Mouse (Mus musculus) liver, embryonic 14 days (tissue): ENCODE results near the gene Gm10382. TPM values are rescaled to one million over a fixed set of nuclear protein-coding genes. Genes with fewer than 3 reads are reported as not detected.

Source experiments
- polyA plus RNA-seq: library from polyadenylated mRNA; depleted of rRNA; stranded (reverse); fragments of >200 nt; gene quantifications from 2 replicates; pipeline ENCODE4 v1.2.3, GENCODE M21; 2012; rRNA removed

Gene Gm10382
- 0.05 and 0.06 TPM in 2 replicates for polyA plus RNA-seq

DNA sequence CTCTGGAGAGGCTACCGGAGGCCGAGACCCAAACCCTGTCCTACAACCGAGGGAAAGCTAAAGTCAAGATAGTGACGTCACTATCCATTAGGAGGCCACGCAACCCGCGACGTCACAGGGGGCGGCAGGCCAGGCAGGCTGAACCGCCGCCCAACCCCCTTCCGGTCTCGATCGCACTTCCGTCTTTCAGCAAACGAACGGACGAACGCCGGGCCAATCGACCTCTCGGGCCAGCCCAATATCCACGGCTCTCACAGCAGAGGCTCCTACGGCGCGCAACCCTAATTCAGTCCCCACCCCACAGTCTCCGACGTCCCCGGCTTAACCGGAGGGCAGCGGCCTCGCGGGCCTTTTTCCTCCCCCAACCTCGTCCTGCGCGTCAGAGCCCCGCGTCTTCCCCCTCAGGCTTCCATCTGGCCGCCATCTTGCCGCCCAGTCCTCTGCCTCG, at the start of gene Gm10382:
Gm10382 (plus strand) TSS at position 192 of the 448 bp plus-strand sequence.

DNA sequence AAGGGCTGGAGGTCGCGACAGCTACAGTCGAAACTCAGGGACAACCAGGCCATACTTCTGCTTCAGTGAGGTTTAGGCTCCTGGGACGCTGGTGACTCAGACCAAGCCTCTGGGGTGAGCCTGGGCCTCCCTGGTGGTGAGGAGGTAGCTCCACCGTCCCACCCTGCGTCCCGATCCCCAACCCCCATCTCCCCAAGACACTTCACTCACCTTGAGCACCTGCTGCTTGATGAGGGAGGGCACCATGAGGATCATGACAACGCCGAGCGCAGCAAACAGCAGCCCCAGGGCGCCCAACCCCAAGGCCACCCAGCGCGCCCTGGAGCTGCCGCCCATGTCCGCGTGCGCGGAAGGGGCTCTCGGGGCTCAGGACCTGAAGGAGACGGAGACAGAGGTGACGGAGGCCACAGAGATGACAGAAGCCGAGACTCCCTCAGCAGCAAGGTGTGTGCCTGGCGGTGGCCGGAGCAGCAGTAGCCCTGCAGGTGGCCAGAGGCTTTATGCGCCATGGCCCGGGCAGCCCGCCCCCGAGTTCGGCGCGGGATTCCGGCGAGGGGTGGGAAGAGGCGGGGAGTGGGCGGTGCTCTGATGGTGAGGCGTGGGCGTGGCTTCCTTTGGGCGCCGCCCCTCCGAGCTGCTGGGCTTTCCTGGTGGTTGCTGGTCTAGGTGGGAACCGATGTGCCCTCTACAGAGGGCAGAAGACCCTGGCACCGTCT, 48.4 kb upstream of the Gm10382 start, which contains the start of gene Scarb1:
Scarb1 (minus strand) TSS at position 548 of the 716 bp plus-strand sequence.

DNA sequence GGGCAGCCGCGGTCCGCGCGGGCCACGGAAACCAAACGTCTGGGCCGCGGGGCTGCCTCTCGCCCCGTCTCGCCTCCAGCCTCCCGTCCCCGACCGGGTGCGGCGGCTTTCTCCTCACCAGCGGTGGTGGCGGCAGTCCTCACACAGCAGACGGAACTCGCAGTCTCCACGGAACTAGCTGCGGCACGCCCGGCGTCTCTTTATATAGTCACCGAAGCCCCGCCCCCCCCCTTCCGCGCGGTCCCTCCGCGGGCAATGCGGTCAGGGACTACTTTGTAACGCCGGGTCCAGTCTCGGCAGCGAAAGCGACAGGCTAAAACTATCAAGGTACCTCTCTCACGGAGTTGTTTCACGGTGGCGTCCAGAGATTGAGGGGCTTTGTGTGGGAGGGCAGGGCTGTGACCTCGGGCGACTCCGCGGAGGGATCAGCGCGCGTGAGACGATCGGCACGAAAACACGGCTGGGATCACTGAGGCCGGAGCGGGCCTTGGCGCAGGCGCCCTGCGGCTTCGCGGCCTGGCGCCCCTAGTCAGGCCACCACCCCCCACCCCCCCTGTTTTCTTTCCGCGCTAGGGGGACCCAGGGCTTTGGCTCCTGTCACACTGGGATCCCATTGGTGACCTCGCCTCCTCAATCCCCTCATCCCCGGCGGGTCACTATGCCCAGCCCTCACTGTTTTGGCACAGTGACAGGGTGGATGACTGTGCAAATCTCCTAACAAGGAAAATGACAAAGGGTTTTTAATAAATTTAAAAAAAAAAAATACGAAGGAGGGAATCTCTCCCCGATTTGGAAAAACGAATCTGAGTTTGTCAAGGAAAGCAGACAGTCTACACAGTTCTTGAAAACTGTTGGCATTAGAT, 688 bp downstream of the Gm10382 start, which contains the start of gene Ubc:
Ubc (minus strand) TSS at position 624 of the 863 bp plus-strand sequence.

DNA sequence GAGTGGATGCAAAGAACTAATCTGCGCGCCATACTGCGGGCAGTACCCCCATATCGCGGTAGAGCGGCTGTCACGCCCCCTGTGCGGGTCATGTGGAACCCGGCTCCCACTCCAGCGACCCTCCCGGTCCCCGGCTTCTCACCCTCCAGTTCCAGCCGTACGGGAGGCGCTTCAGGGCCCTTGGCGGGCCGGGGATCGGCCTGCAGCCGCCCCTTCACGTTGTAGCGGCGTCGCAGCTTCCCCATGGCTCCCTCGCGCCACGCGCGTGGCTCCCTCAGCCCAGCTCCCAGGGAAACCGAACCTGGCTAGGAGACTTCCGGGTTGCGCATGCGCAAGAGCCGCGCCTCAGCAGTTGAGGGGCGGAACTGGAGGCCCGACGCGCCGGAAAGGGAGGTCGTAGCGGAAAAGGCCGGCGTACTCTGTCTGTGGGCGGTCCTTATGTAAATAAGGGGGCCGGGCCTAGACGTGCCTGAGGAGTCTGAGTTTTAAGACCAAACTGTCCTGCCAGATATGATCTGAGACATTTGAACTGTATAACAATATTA, 44.7 kb downstream of the Gm10382 start, which contains the start of gene Dhx37:
Dhx37 (minus strand) TSS at position 329 of the 545 bp plus-strand sequence.

Other genes with a start within 250 kb of the Gm10382 start
- gene Ncor2, start 210.1 kb upstream of the Gm10382 start, polyA plus RNA-seq: 3.6 and 4.5 TPM in 2 replicates
- 44.0 and 50.6 TPM in 2 replicates for gene Scarb1, start 48.2 kb upstream of the Gm10382 start, polyA plus RNA-seq
- 213 and 219 TPM in 2 replicates for gene Ubc, start 880 bp downstream of the Gm10382 start, polyA plus RNA-seq
- gene Dhx37, start 44.8 kb downstream of the Gm10382 start, polyA plus RNA-seq: 6.8 and 8.3 TPM in 2 replicates
- 3.9 and 5.1 TPM in 2 replicates for gene Bri3bp, start 52.2 kb downstream of the Gm10382 start, polyA plus RNA-seq
- 10.6 and 10.7 TPM in 2 replicates for gene Aacs, start 86.5 kb downstream of the Gm10382 start, polyA plus RNA-seq
- gene Tmem132b, start 142.5 kb downstream of the Gm10382 start, polyA plus RNA-seq: under 0.01 and 0.01 TPM in 2 replicates